In genomic region chr5:33438214-33438613, GRCm38 (mm10) we compare ENCODE assay signal across 7 mouse cellular contexts. TPM values are rescaled to one million over a fixed set of nuclear protein-coding genes. Genes with fewer than 3 reads are reported as not detected.
DNase-seq lines count a peak whose midpoint lies in the region; ATAC-seq and TF ChIP-seq lines count a peak whose summit lies in the region.

No protein-coding gene starts in this region.

- H3K27me3 ChIP-seq in MEL (ENCODE audit: control insufficient read depth in 1 of 2, insufficient read depth in 2 of 2, low read length in 2 of 2): no peaks in the 10 kb centered on the region
- peaks cover 72% of the 10 kb centered on the region for H3K27me3 ChIP-seq in hindbrain, embryonic 16.5 days (replicated peaks; ENCODE audit: control insufficient read depth, insufficient read depth, low read length)

- peak in 1 of 3 experiments; percentile 15; a peak in 1 of 6 replicates for TF ChIP-seq CTCF in MEL (IDR thresholded peaks at IDR 0.05 in 2 of 3, conservative IDR thresholded peaks at IDR 0.05 in 1 of 3; ENCODE audit: control insufficient read depth in 1 of 3, insufficient read depth in 1 of 3, low read depth in 2 of 3, low read length in 3 of 3, poor library complexity in 1 of 3, severe bottlenecking in 1 of 3)

- H3K4me2 ChIP-seq in hindbrain, embryonic 16.5 days (ENCODE audit: low read length): no peak overlapping the region

- H3K9me3 ChIP-seq in MEL (replicated peaks; ENCODE audit: insufficient read depth, low read length): no peaks in the 10 kb centered on the region
- no peaks in the 10 kb centered on the region for H3K9me3 ChIP-seq in hindbrain, embryonic 16.5 days (ENCODE audit: control insufficient read depth, low read length)

- no peaks in the 10 kb centered on the region for H3K36me3 ChIP-seq in MEL (ENCODE audit: control insufficient read depth in 1 of 2, insufficient read depth in 2 of 2, low read length in 2 of 2)
- no peaks in the 10 kb centered on the region for H3K36me3 ChIP-seq in hindbrain, embryonic 16.5 days (ENCODE audit: control insufficient read depth, insufficient read depth, low read length)

- no peak for TF ChIP-seq EP300 in MEL (IDR thresholded peaks at IDR 0.05; ENCODE audit: low read depth in 1 of 2, low read length in 2 of 2)

- peak; percentile 92 for DNase-seq in MEL (ENCODE audit: low read depth, low spot score)
- DNase-seq in adrenal gland, adult 8-10 months: peak; percentile 76
- peak; percentile 24 to 41 for DNase-seq in frontal cortex, postnatal 14 days (ENCODE audit: low spot score in 2 of 2)
- peak; percentile 19 for DNase-seq in left cerebral cortex, adult 11 months (ENCODE audit: low spot score)
- peak; percentile 93 for DNase-seq in lung, postnatal 36 days
- DNase-seq in spleen, postnatal 14 days (ENCODE audit: low spot score in 2 of 2): peak; percentile 69 to 79

- no peak for TF ChIP-seq POLR2A in MEL (IDR thresholded peaks at IDR 0.05; ENCODE audit: control insufficient read depth in 1 of 2, insufficient read depth in 1 of 2, low read depth in 1 of 2, low read length in 2 of 2, poor library complexity in 1 of 2)

- peak; percentile 35; the same call in 1 of the 2 replicates for ATAC-seq in hindbrain, embryonic 16.5 days

- no peak overlapping the region for H3K4me3 ChIP-seq in MEL (ENCODE audit: control insufficient read depth in 1 of 2, insufficient read depth in 1 of 2, low read depth in 2 of 2, low read length in 2 of 2)
- no peak overlapping the region for H3K4me3 ChIP-seq in hindbrain, embryonic 16.5 days (ENCODE audit: low read length)

- 0 out of 4 replicates have a peak, but pooled peaks cover 0 to 2% of the 10 kb centered on the region in 2 experiments for H3K4me1 ChIP-seq in MEL (ENCODE audit: control insufficient read depth in 1 of 2, insufficient read depth in 2 of 2, low read length in 2 of 2)
- H3K4me1 ChIP-seq in hindbrain, embryonic 16.5 days (ENCODE audit: control insufficient read depth, insufficient read depth, low read depth, low read length): peaks cover 15% of the 10 kb centered on the region

- 4% methylated on average over 23 of the region's 23 CpGs for WGBS in hindbrain, embryonic 16.5 days

- H3K9ac ChIP-seq in MEL (ENCODE audit: control insufficient read depth, low read depth, low read length, poor library complexity, severe bottlenecking): no peak overlapping the region
- no peak overlapping the region for H3K9ac ChIP-seq in hindbrain, embryonic 16.5 days (ENCODE audit: low read depth, low read length)

- TF ChIP-seq RAD21 in MEL (IDR thresholded peaks at IDR 0.05; ENCODE audit: low read depth, low read length): no peak

- H3K79me2 ChIP-seq in MEL (ENCODE audit: control insufficient read depth, insufficient read depth, low read length, poor library complexity): no peaks in the 10 kb centered on the region

- no peak overlapping the region for H3K27ac ChIP-seq in MEL (ENCODE audit: control insufficient read depth, low read depth, low read length)
- no peak overlapping the region for H3K27ac ChIP-seq in hindbrain, embryonic 16.5 days (ENCODE audit: low read depth, low read length)

TF ChIP-seq in MEL, 35 proteins besides CTCF, POLR2A, EP300 and RAD21:
- TF ChIP-seq JUND (IDR thresholded peaks at IDR 0.05; ENCODE audit: low read depth, low read length) (no peak), GATA1 (IDR thresholded peaks at IDR 0.05; ENCODE audit: low read depth, low read length) (peak; percentile 26; the same call in 1 of the 2 replicates), MAX (IDR thresholded peaks at IDR 0.05; ENCODE audit: low read length) (no peak), POLR2AphosphoS5 (IDR thresholded peaks at IDR 0.05; ENCODE audit: borderline replicate concordance, low read depth, low read length) (no peak), ZKSCAN1 (IDR thresholded peaks at IDR 0.05; ENCODE audit: low read depth, low read length) (no peak), ETS1 (IDR thresholded peaks at IDR 0.05; ENCODE audit: low read depth, low read length) (no peak), NELFE (IDR thresholded peaks at IDR 0.05; ENCODE audit: low read depth, low read length) (no peak), MAFK (IDR thresholded peaks at IDR 0.05; ENCODE audit: borderline replicate concordance, low read depth, low read length) (no peak), ZC3H11A (IDR thresholded peaks at IDR 0.05; ENCODE audit: low read depth, low read length) (no peak), SIN3A (IDR thresholded peaks at IDR 0.05; ENCODE audit: low read length) (peak; percentile 100), E2F4 (IDR thresholded peaks at IDR 0.05; ENCODE audit: borderline replicate concordance, low read depth, low read length) (no peak), POLR2AphosphoS2 (IDR thresholded peaks at IDR 0.05; ENCODE audit: low read length) (no peak), NRF1 (IDR thresholded peaks at IDR 0.05; ENCODE audit: insufficient read depth, low read depth, low read length, poor library complexity, severe bottlenecking) (no peak), MXI1 (IDR thresholded peaks at IDR 0.05; ENCODE audit: low read depth, low read length) (peak; percentile 99), SMC3 (IDR thresholded peaks at IDR 0.05; ENCODE audit: low read depth, low read length) (no peak)

RNA-seq across cellular contexts. Expression of gene Nkx1-1, which starts 4.4 kb away (rescaled TPM):
- not detected in 2 replicates for total RNA-seq in MEL (2012; rRNA removed)
- polyA plus RNA-seq in MEL (2012; ENCODE audit: insufficient read depth in 1 of 2, insufficient read length in 2 of 2, low read depth in 1 of 2, low replicate concordance in 2 of 2, missing spikeins in 1 of 2): not detected
- not detected for total RNA-seq in adrenal gland, adult 8-10 months (2022)
- 0.47 TPM in 1 of 2 replicates, not detected in the other for polyA plus RNA-seq in hindbrain, embryonic 16.5 days (2015; fragmentation: Nextera tagmentation; extraction: Ambion mirVana)

RNA-seq across cellular contexts. Expression of gene Uvssa, which starts 59.9 kb away (rescaled TPM):
- 4.7 and 6.3 TPM in 2 replicates for total RNA-seq in MEL (2012; rRNA removed)
- polyA plus RNA-seq in MEL (2012; ENCODE audit: insufficient read depth in 1 of 2, insufficient read length in 2 of 2, low read depth in 1 of 2, low replicate concordance in 2 of 2, missing spikeins in 1 of 2): 10 to 100 TPM in 1 of 2 experiments, not detected in 1; 10.6 TPM
- 10 to 100 TPM in 2 of 4 experiments, 1 to 10 TPM in 2; 6.1 to 18.4 (median 13.6) TPM for total RNA-seq in adrenal gland, adult 8-10 months (2022)
- polyA plus RNA-seq in hindbrain, embryonic 16.5 days (2015; fragmentation: Nextera tagmentation; extraction: Ambion mirVana): 6.2 and 6.7 TPM in 2 replicates

Comparison
In these comparisons a context has a peak if more than half of its experiments do, and no peak if none do; other contexts are left out.
1. DNase-seq: peak in every context shown above with its lines; median percentile 93 in lung, postnatal 36 days; 92 in MEL; 76 in adrenal gland, adult 8-10 months; 74 in spleen, postnatal 14 days; 32 in frontal cortex, postnatal 14 days; 19 in left cerebral cortex, adult 11 months.